Mouse (Mus musculus) lung, adult 2 months (tissue): ENCODE data around the gene Stn1.

Source experiments
- CTCF ChIP-seq: fragments of 200-500 bp; IDR thresholded peaks from 2 replicates; pipeline ENCODE4 v1.5.1; 2011; ENCODE audit warnings: mild to moderate bottlenecking, low read length, control low read depth; ENCODE audit not compliant: insufficient read depth
- POLR2A ChIP-seq: fragments of 200-500 bp; IDR thresholded peaks from 2 replicates; pipeline ENCODE4 v1.6.1; 2011; ENCODE audit warnings: low read depth, mild to moderate bottlenecking, control low read depth, low read length, borderline replicate concordance; ENCODE audit errors: extremely low read depth

- no peak for TF ChIP-seq CTCF
- no peak for TF ChIP-seq POLR2A
Measured at GRCm38 (mm10) chr19:47549584-47549983, 12.3 kb upstream of the Stn1 start.
